23 mouse cellular contexts compared by ENCODE assay signal in the genomic region with DNA sequence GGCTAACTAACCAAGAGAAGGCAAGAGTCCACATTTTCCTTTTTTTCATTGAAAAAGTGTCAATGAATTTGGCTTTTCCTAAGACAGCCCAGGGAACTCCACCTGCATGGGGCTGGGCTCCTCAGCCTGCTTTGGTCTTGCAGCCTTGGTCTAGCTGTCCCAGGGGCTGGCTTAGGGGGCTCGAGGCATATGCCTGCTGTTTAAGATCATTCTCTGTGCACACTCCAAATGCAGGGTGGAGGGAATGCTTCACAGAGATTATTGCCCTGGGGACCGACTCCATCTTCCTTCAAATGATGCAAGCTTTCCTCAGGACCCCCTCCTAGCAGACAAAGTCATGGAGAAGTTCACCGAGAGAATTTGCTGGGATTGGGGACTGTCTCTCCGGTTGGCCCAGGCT. TPM values are rescaled to one million over a fixed set of nuclear protein-coding genes. Genes with fewer than 3 reads are reported as not detected.
DNase-seq lines count a peak whose midpoint lies in the region; ATAC-seq and TF ChIP-seq lines count a peak whose summit lies in the region.
"Had no signal": no experiment of that assay in that cellular context is flagged by ENCODE, and none has a peak within 500 bp of the region (broad histone marks: within the 10 kb centered on the region; RNA-seq: fewer than 3 reads in every experiment).

No protein-coding gene starts in this region.

- 0 out of 2 replicates have a peak overlapping the region, but pooled peaks have one; percentile 47 for H3K4me3 ChIP-seq in heart, embryonic 10.5 days
- no peak overlapping the region for H3K4me3 ChIP-seq in midbrain, embryonic 11.5 days (ENCODE audit: low read depth, low read length)
- H3K4me3 ChIP-seq in midbrain, embryonic 16.5 days (ENCODE audit: low read depth, low read length): no peak overlapping the region
- H3K4me3 ChIP-seq in limb, embryonic 13.5 days: no peak overlapping the region
- H3K4me3 ChIP-seq in liver, postnatal 0 days (ENCODE audit: low read depth, low read length): no peak overlapping the region
- H3K4me3 ChIP-seq in gastrocnemius, adult 2 months: no peak overlapping the region
- H3K4me3 ChIP-seq: forebrain, embryonic 12.5 days; intestine, embryonic 15.5 days; layer of hippocampus, adult 2 months; limb, embryonic 12.5 days had no signal

- no peaks in the 10 kb centered on the region for H3K9me3 ChIP-seq in heart, embryonic 10.5 days
- H3K9me3 ChIP-seq in midbrain, embryonic 11.5 days (ENCODE audit: control insufficient read depth, low read length): no peaks in the 10 kb centered on the region
- no peaks in the 10 kb centered on the region for H3K9me3 ChIP-seq in midbrain, embryonic 16.5 days (replicated peaks; ENCODE audit: control insufficient read depth, low read length, poor library complexity, severe bottlenecking)
- no peaks in the 10 kb centered on the region for H3K9me3 ChIP-seq in limb, embryonic 13.5 days
- H3K9me3 ChIP-seq in liver, postnatal 0 days (ENCODE audit: low read length): no peaks in the 10 kb centered on the region
- H3K9me3 ChIP-seq: forebrain, embryonic 12.5 days; hindbrain, embryonic 10.5 days; intestine, embryonic 15.5 days; limb, embryonic 12.5 days had no signal

- H3K4me1 ChIP-seq in heart, embryonic 10.5 days: peaks cover 44% of the 10 kb centered on the region
- peaks cover 26% of the 10 kb centered on the region for H3K4me1 ChIP-seq in midbrain, embryonic 11.5 days (ENCODE audit: control insufficient read depth, insufficient read depth, low read length)
- H3K4me1 ChIP-seq in midbrain, embryonic 16.5 days (ENCODE audit: control insufficient read depth, insufficient read depth, low read length): peaks cover 13% of the 10 kb centered on the region
- H3K4me1 ChIP-seq in limb, embryonic 13.5 days: peaks cover 37% of the 10 kb centered on the region
- H3K4me1 ChIP-seq in liver, postnatal 0 days (ENCODE audit: insufficient read depth): peaks cover 39% of the 10 kb centered on the region

- H3K9ac ChIP-seq in midbrain, embryonic 11.5 days (ENCODE audit: low read length): no peak overlapping the region
- H3K9ac ChIP-seq in midbrain, embryonic 16.5 days (ENCODE audit: low read depth, low read length): no peak overlapping the region
- H3K9ac ChIP-seq in limb, embryonic 13.5 days: no peak overlapping the region
- no peak overlapping the region for H3K9ac ChIP-seq in liver, postnatal 0 days (replicated peaks)
- H3K9ac ChIP-seq: forebrain, embryonic 12.5 days; limb, embryonic 12.5 days had no signal

- peaks cover 5% of the 10 kb centered on the region for H3K36me3 ChIP-seq in heart, embryonic 10.5 days
- H3K36me3 ChIP-seq in midbrain, embryonic 11.5 days (ENCODE audit: control insufficient read depth, insufficient read depth, low read length): no peaks in the 10 kb centered on the region
- no peaks in the 10 kb centered on the region for H3K36me3 ChIP-seq in midbrain, embryonic 16.5 days (ENCODE audit: control insufficient read depth, insufficient read depth, low read length)
- H3K36me3 ChIP-seq in limb, embryonic 13.5 days: no peaks in the 10 kb centered on the region
- no peaks in the 10 kb centered on the region for H3K36me3 ChIP-seq in liver, postnatal 0 days (replicated peaks; ENCODE audit: insufficient read depth, low read length)
- H3K36me3 ChIP-seq: forebrain, embryonic 12.5 days; intestine, embryonic 15.5 days; limb, embryonic 12.5 days had no signal

- H3K27ac ChIP-seq in heart, embryonic 10.5 days: peak overlapping the region; percentile 84
- no peak overlapping the region for H3K27ac ChIP-seq in midbrain, embryonic 11.5 days (ENCODE audit: low read depth, low read length)
- H3K27ac ChIP-seq in midbrain, embryonic 16.5 days (ENCODE audit: low read length): no peak overlapping the region
- H3K27ac ChIP-seq in limb, embryonic 13.5 days: no peak overlapping the region
- peak overlapping the region; percentile 67 for H3K27ac ChIP-seq in liver, postnatal 0 days (ENCODE audit: low read depth)
- H3K27ac ChIP-seq in gastrocnemius, adult 2 months: no peak overlapping the region
- H3K27ac ChIP-seq: intestine, embryonic 15.5 days; layer of hippocampus, adult 2 months had no signal

- H3K27me3 ChIP-seq in heart, embryonic 10.5 days (ENCODE audit: insufficient read depth, poor library complexity, severe bottlenecking): peaks cover 27% of the 10 kb centered on the region
- peaks cover 55% of the 10 kb centered on the region for H3K27me3 ChIP-seq in midbrain, embryonic 11.5 days (ENCODE audit: control insufficient read depth, insufficient read depth, low read length)
- H3K27me3 ChIP-seq in midbrain, embryonic 16.5 days (ENCODE audit: control insufficient read depth, insufficient read depth, low read depth, low read length): peaks cover 17% of the 10 kb centered on the region
- peaks cover 18% of the 10 kb centered on the region for H3K27me3 ChIP-seq in limb, embryonic 13.5 days
- no peaks in the 10 kb centered on the region for H3K27me3 ChIP-seq in liver, postnatal 0 days (ENCODE audit: insufficient read depth, low read length)

- intact Hi-C loops in gastrocnemius, adult 2 months (cut with DNase I): no loop called here

- no peak for ATAC-seq in midbrain, embryonic 11.5 days (ENCODE audit: low FRiP score)
- ATAC-seq in midbrain, embryonic 16.5 days: no peak
- no peak for ATAC-seq in limb, embryonic 13.5 days (ENCODE audit: low FRiP score, low read depth)
- ATAC-seq in liver, postnatal 0 days: no peak
- ATAC-seq: CD4-positive, CD25-positive, alpha-beta regulatory T cell, adult 4 months; hindbrain, embryonic 16.5 days; intestine, embryonic 15.5 days had no signal

- H3K4me2 ChIP-seq in midbrain, embryonic 11.5 days: no peak overlapping the region
- no peak overlapping the region for H3K4me2 ChIP-seq in midbrain, embryonic 16.5 days (ENCODE audit: low read length)
- 0 out of 2 replicates have a peak overlapping the region, but pooled peaks have one; percentile 50 for H3K4me2 ChIP-seq in limb, embryonic 13.5 days (replicated peaks)
- H3K4me2 ChIP-seq in liver, postnatal 0 days (ENCODE audit: low read depth, low read length): peak overlapping the region; percentile 65

- WGBS in heart, embryonic 10.5 days: 59% methylated on average over 4 of the region's 4 CpGs
- whole genome bisulfite sequencing in midbrain, embryonic 11.5 days: 58% methylated on average over 4 of the region's 4 CpGs
- 55% methylated on average over 4 of the region's 4 CpGs for WGBS in midbrain, embryonic 16.5 days
- 66% methylated on average over 4 of the region's 4 CpGs for WGBS in limb, embryonic 13.5 days
- 56% methylated on average over 4 of the region's 4 CpGs for WGBS in liver, postnatal 0 days (ENCODE audit: insufficient replicate concordance)

- no peak for TF ChIP-seq EP300 in liver, postnatal 0 days (IDR thresholded peaks at IDR 0.05; ENCODE audit: low read depth)

- DNase-seq in heart, embryonic 10.5 days (ENCODE audit: low spot score): no peak
- no peak for DNase-seq in heart, adult 8-10 months (ENCODE audit: low spot score)
- DNase-seq in midbrain, embryonic 11.5 days (ENCODE audit: low spot score, missing footprints): peak; percentile 86
- no peak for DNase-seq in liver, postnatal 0 days
- DNase-seq in gastrocnemius, adult 2 months: no peak
- DNase-seq in thymus, postnatal 25 days: no peak
- DNase-seq: adrenal gland, postnatal 36 days; cerebellum, adult 11 months; cerebellum, adult 9-11 months; gastrocnemius, postnatal 10 days; kidney, postnatal 25 days; layer of hippocampus, postnatal 36 days; right cerebral cortex, postnatal 25 days; thymus, postnatal 36 days had no signal

- TF ChIP-seq CTCF in liver, postnatal 0 days (IDR thresholded peaks at IDR 0.05; ENCODE audit: low read depth): no peak
- no peak for TF ChIP-seq CTCF in gastrocnemius, adult 2 months (IDR thresholded peaks at IDR 0.05)

RNA-seq across cellular contexts. Expression of a gene that starts 3.2 kb away (rescaled TPM):
- polyA plus RNA-seq in heart, embryonic 10.5 days (2016; fragmentation: Nextera tagmentation; extraction: Ambion mirVana): 53.3 and 61.0 TPM in 2 replicates
- 10 to 100 TPM in 2 of 4 experiments, 1 to 10 TPM in 2; 8.6 to 18.9 (median 10.7) TPM for total RNA-seq in heart, adult 8-10 months (2022)
- polyA plus RNA-seq in midbrain, embryonic 11.5 days (2014; fragmentation: Nextera tagmentation; extraction: Ambion mirVana): 252 and 256 TPM in 2 replicates
- polyA plus RNA-seq in midbrain, embryonic 16.5 days (2015; fragmentation: Nextera tagmentation; extraction: Ambion mirVana): 44.2 and 45.5 TPM in 2 replicates
- polyA plus RNA-seq in limb, embryonic 13.5 days (2015; fragmentation: Nextera tagmentation; extraction: Ambion mirVana): 47.3 and 49.5 TPM in 2 replicates
- polyA plus RNA-seq in liver, postnatal 0 days (2015; fragmentation: Nextera tagmentation; extraction: Ambion mirVana): 16.3 and 20.6 TPM in 2 replicates
- 100 to 1,000 TPM in 1 of 2 experiments, 10 to 100 TPM in 1; 22.4 to 127 TPM for total RNA-seq in gastrocnemius, adult 2 months (2021)

RNA-seq across cellular contexts. Expression of a gene that starts 49.8 kb away (rescaled TPM):
- polyA plus RNA-seq in heart, embryonic 10.5 days (2016; fragmentation: Nextera tagmentation; extraction: Ambion mirVana): 8.7 and 13.1 TPM in 2 replicates
- total RNA-seq in heart, adult 8-10 months (2022): 10 to 100 TPM; 56.5 to 72.3 (median 68.6) TPM
- polyA plus RNA-seq in midbrain, embryonic 11.5 days (2014; fragmentation: Nextera tagmentation; extraction: Ambion mirVana): 4.9 and 5.0 TPM in 2 replicates
- 15.4 and 16.7 TPM in 2 replicates for polyA plus RNA-seq in midbrain, embryonic 16.5 days (2015; fragmentation: Nextera tagmentation; extraction: Ambion mirVana)
- polyA plus RNA-seq in limb, embryonic 13.5 days (2015; fragmentation: Nextera tagmentation; extraction: Ambion mirVana): 4.4 and 5.8 TPM in 2 replicates
- 2.9 and 3.9 TPM in 2 replicates for polyA plus RNA-seq in liver, postnatal 0 days (2015; fragmentation: Nextera tagmentation; extraction: Ambion mirVana)
- 100 to 1,000 TPM; 110 to 132 TPM for total RNA-seq in gastrocnemius, adult 2 months (2021)

Comparison
In these comparisons a context has a peak if more than half of its experiments do, and no peak if none do; other contexts are left out.
1. H3K27ac ChIP-seq: peak in heart, embryonic 10.5 days (single experiment) and liver, postnatal 0 days (single experiment); none in midbrain, embryonic 11.5 days (single experiment), midbrain, embryonic 16.5 days (single experiment), limb, embryonic 13.5 days (single experiment) and gastrocnemius, adult 2 months (single experiment).
2. H3K4me2 ChIP-seq: peak in limb, embryonic 13.5 days (single experiment) and liver, postnatal 0 days (single experiment); none in midbrain, embryonic 11.5 days (single experiment) and midbrain, embryonic 16.5 days (single experiment).